In the genomic region with DNA sequence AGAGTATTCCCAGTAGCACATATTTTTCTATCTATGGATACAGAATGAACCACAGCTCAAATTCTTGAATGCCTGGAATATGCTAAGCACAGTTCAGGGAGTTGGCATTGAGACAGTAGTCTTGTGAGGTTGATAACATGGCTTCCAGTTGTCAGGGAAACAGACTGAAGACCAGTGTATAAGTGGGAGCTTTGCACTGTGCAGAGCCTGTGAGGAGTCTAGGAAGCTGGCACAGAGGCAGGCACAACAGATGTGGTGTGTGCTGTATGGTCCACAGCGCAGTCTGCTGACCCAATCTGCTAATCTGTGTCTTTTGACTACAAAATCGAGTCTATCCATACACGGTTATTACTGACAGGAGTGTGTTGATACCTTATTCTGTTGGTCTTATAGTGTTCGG, we compare ENCODE assay signal across 23 mouse cellular contexts. TPM values are rescaled to one million over a fixed set of nuclear protein-coding genes. Genes with fewer than 3 reads are reported as not detected.
DNase-seq lines count a peak whose midpoint lies in the region; ATAC-seq and TF ChIP-seq lines count a peak whose summit lies in the region.
"Had no signal": no experiment of that assay in that cellular context is flagged by ENCODE, and none has a peak within 500 bp of the region (broad histone marks: within the 10 kb centered on the region; RNA-seq: fewer than 3 reads in every experiment).

No protein-coding gene starts in this region.

- no peak for TF ChIP-seq POLR2A in brain, embryonic 14.5 days (IDR thresholded peaks at IDR 0.05; ENCODE audit: borderline replicate concordance, extremely low read depth, insufficient read depth, insufficient read length, poor library complexity, severe bottlenecking)

- no peaks in the 10 kb centered on the region for H3K9me3 ChIP-seq in embryonic facial prominence, embryonic 14.5 days (ENCODE audit: control insufficient read depth, low read length)
- H3K9me3 ChIP-seq in embryonic facial prominence, embryonic 10.5 days = no peaks in the 10 kb centered on the region
- no peaks in the 10 kb centered on the region for H3K9me3 ChIP-seq in hindbrain, postnatal 0 days (ENCODE audit: low read length)
- no peaks in the 10 kb centered on the region for H3K9me3 ChIP-seq in hindbrain, embryonic 16.5 days (ENCODE audit: control insufficient read depth, low read length)
- no peaks in the 10 kb centered on the region for H3K9me3 ChIP-seq in midbrain, embryonic 14.5 days (ENCODE audit: control insufficient read depth, low read length)
- no peaks in the 10 kb centered on the region for H3K9me3 ChIP-seq in midbrain, embryonic 13.5 days
- H3K9me3 ChIP-seq: embryonic facial prominence, embryonic 12.5 days; heart, embryonic 15.5 days; hindbrain, embryonic 13.5 days had no signal

- H3K4me1 ChIP-seq in embryonic facial prominence, embryonic 14.5 days (ENCODE audit: control insufficient read depth, insufficient read depth, low read length) = no peaks in the 10 kb centered on the region
- no peaks in the 10 kb centered on the region for H3K4me1 ChIP-seq in embryonic facial prominence, embryonic 10.5 days
- no peaks in the 10 kb centered on the region for H3K4me1 ChIP-seq in hindbrain, postnatal 0 days (ENCODE audit: insufficient read depth, low read length)
- H3K4me1 ChIP-seq in hindbrain, embryonic 16.5 days (ENCODE audit: control insufficient read depth, insufficient read depth, low read depth, low read length) = no peaks in the 10 kb centered on the region
- no peaks in the 10 kb centered on the region for H3K4me1 ChIP-seq in midbrain, embryonic 14.5 days (ENCODE audit: control insufficient read depth, insufficient read depth, low read length)
- H3K4me1 ChIP-seq in midbrain, embryonic 13.5 days (replicated peaks) = no peaks in the 10 kb centered on the region
- H3K4me1 ChIP-seq: embryonic facial prominence, embryonic 12.5 days; hindbrain, embryonic 13.5 days had no signal

- no peak overlapping the region for H3K4me3 ChIP-seq in embryonic facial prominence, embryonic 14.5 days (ENCODE audit: low read depth, low read length)
- H3K4me3 ChIP-seq in embryonic facial prominence, embryonic 10.5 days = no peak overlapping the region
- no peak overlapping the region for H3K4me3 ChIP-seq in hindbrain, postnatal 0 days (ENCODE audit: low read length)
- H3K4me3 ChIP-seq in hindbrain, embryonic 16.5 days (ENCODE audit: low read length) = no peak overlapping the region
- H3K4me3 ChIP-seq in midbrain, embryonic 14.5 days (replicated peaks; ENCODE audit: low read depth, low read length) = no peak overlapping the region
- no peak overlapping the region for H3K4me3 ChIP-seq in midbrain, embryonic 13.5 days (replicated peaks)
- H3K4me3 ChIP-seq: embryonic facial prominence, embryonic 12.5 days; heart, adult 2 months; heart, embryonic 15.5 days; hindbrain, embryonic 13.5 days had no signal

- no peak overlapping the region for H3K9ac ChIP-seq in embryonic facial prominence, embryonic 14.5 days (ENCODE audit: low read depth, low read length)
- no peak overlapping the region for H3K9ac ChIP-seq in hindbrain, postnatal 0 days (replicated peaks; ENCODE audit: low read length)
- H3K9ac ChIP-seq in hindbrain, embryonic 16.5 days (ENCODE audit: low read depth, low read length) = no peak overlapping the region
- no peak overlapping the region for H3K9ac ChIP-seq in midbrain, embryonic 14.5 days (replicated peaks; ENCODE audit: low read length)
- no peak overlapping the region for H3K9ac ChIP-seq in midbrain, embryonic 13.5 days (replicated peaks)
- H3K9ac ChIP-seq: embryonic facial prominence, embryonic 12.5 days; heart, embryonic 15.5 days; hindbrain, embryonic 13.5 days had no signal

- WGBS in embryonic facial prominence, embryonic 14.5 days = 84% methylated on average over 4 of the region's 4 CpGs
- 93% methylated on average over 4 of the region's 4 CpGs for WGBS in embryonic facial prominence, embryonic 10.5 days
- 66% methylated on average over 4 of the region's 4 CpGs for WGBS in hindbrain, postnatal 0 days
- WGBS in hindbrain, embryonic 16.5 days = 89% methylated on average over 4 of the region's 4 CpGs
- 92% methylated on average over 4 of the region's 4 CpGs for WGBS in midbrain, embryonic 14.5 days
- 93% methylated on average over 4 of the region's 4 CpGs for WGBS in midbrain, embryonic 13.5 days

- DNase-seq in embryonic facial prominence, embryonic 14.5 days (ENCODE audit: low spot score) = peak; percentile 20
- no peak for DNase-seq in embryonic facial prominence, embryonic 10.5 days (ENCODE audit: low spot score)
- DNase-seq in hindbrain, postnatal 0 days (ENCODE audit: low spot score) = peak; percentile 26
- DNase-seq in midbrain, embryonic 14.5 days = peak; percentile 16
- peak; percentile 65 for DNase-seq in brain, embryonic 14.5 days (ENCODE audit: low read depth)
- DNase-seq: adrenal gland, postnatal 10 days; cerebellum, adult 18-20 months; cerebellum, postnatal 14 days; embryo, embryonic 11 days; gastrocnemius, postnatal 10 days; heart, adult 2 months; heart, postnatal 14 days had no signal

- ATAC-seq in embryonic facial prominence, embryonic 14.5 days (ENCODE audit: low read depth) = no peak
- ATAC-seq in hindbrain, postnatal 0 days = no peak
- no peak for ATAC-seq in hindbrain, embryonic 16.5 days
- ATAC-seq in midbrain, embryonic 14.5 days (ENCODE audit: low FRiP score, low TSS enrichment) = no peak
- no peak for ATAC-seq in midbrain, embryonic 13.5 days
- ATAC-seq in megakaryocyte-erythroid progenitor cell, adult 5-6 weeks (replicated peaks; ENCODE audit: low FRiP score, low TSS enrichment, poor library complexity, severe bottlenecking) = no peak
- ATAC-seq: intestine, embryonic 16.5 days had no signal

- no peaks in the 10 kb centered on the region for H3K36me3 ChIP-seq in embryonic facial prominence, embryonic 14.5 days (ENCODE audit: control insufficient read depth, insufficient read depth, low read length)
- H3K36me3 ChIP-seq in embryonic facial prominence, embryonic 10.5 days (replicated peaks) = no peaks in the 10 kb centered on the region
- H3K36me3 ChIP-seq in hindbrain, postnatal 0 days (ENCODE audit: insufficient read depth, low read length) = no peaks in the 10 kb centered on the region
- H3K36me3 ChIP-seq in hindbrain, embryonic 16.5 days (ENCODE audit: control insufficient read depth, insufficient read depth, low read length) = no peaks in the 10 kb centered on the region
- no peaks in the 10 kb centered on the region for H3K36me3 ChIP-seq in midbrain, embryonic 14.5 days (ENCODE audit: control insufficient read depth, insufficient read depth, low read length)
- no peaks in the 10 kb centered on the region for H3K36me3 ChIP-seq in midbrain, embryonic 13.5 days
- H3K36me3 ChIP-seq: embryonic facial prominence, embryonic 12.5 days; heart, embryonic 15.5 days; hindbrain, embryonic 13.5 days had no signal

- H3K4me2 ChIP-seq in embryonic facial prominence, embryonic 14.5 days (ENCODE audit: low read depth, low read length) = no peak overlapping the region
- H3K4me2 ChIP-seq in hindbrain, postnatal 0 days (ENCODE audit: low read depth, low read length) = no peak overlapping the region
- H3K4me2 ChIP-seq in hindbrain, embryonic 16.5 days (ENCODE audit: low read length) = no peak overlapping the region
- no peak overlapping the region for H3K4me2 ChIP-seq in midbrain, embryonic 14.5 days (ENCODE audit: low read length)
- no peak overlapping the region for H3K4me2 ChIP-seq in midbrain, embryonic 13.5 days (replicated peaks)
- H3K4me2 ChIP-seq: embryonic facial prominence, embryonic 12.5 days; heart, embryonic 11.5 days; heart, embryonic 15.5 days; hindbrain, embryonic 13.5 days had no signal

- no peak for TF ChIP-seq CTCF in hindbrain, postnatal 0 days (IDR thresholded peaks at IDR 0.05; ENCODE audit: low read depth)
- TF ChIP-seq CTCF in brain, embryonic 14.5 days (IDR thresholded peaks at IDR 0.05; ENCODE audit: borderline replicate concordance, extremely low read depth, insufficient read depth, insufficient read length) = no peak

- H3K27ac ChIP-seq in embryonic facial prominence, embryonic 14.5 days (replicated peaks; ENCODE audit: low read depth, low read length) = no peak overlapping the region
- no peak overlapping the region for H3K27ac ChIP-seq in embryonic facial prominence, embryonic 10.5 days (replicated peaks)
- H3K27ac ChIP-seq in hindbrain, postnatal 0 days = no peak overlapping the region
- no peak overlapping the region for H3K27ac ChIP-seq in hindbrain, embryonic 16.5 days (ENCODE audit: low read depth, low read length)
- H3K27ac ChIP-seq in midbrain, embryonic 14.5 days (replicated peaks; ENCODE audit: low read depth, low read length) = no peak overlapping the region
- no peak overlapping the region for H3K27ac ChIP-seq in midbrain, embryonic 13.5 days
- H3K27ac ChIP-seq: embryonic facial prominence, embryonic 12.5 days; heart, adult 2 months; heart, embryonic 15.5 days; hindbrain, embryonic 13.5 days had no signal

- H3K27me3 ChIP-seq in embryonic facial prominence, embryonic 14.5 days (replicated peaks; ENCODE audit: control insufficient read depth, insufficient read depth, low read length) = no peaks in the 10 kb centered on the region
- H3K27me3 ChIP-seq in embryonic facial prominence, embryonic 10.5 days (replicated peaks; ENCODE audit: low read depth, poor library complexity, severe bottlenecking) = no peaks in the 10 kb centered on the region
- no peaks in the 10 kb centered on the region for H3K27me3 ChIP-seq in hindbrain, postnatal 0 days (ENCODE audit: insufficient read depth, low read length)
- no peaks in the 10 kb centered on the region for H3K27me3 ChIP-seq in hindbrain, embryonic 16.5 days (replicated peaks; ENCODE audit: control insufficient read depth, insufficient read depth, low read length)
- no peaks in the 10 kb centered on the region for H3K27me3 ChIP-seq in midbrain, embryonic 14.5 days (ENCODE audit: control insufficient read depth, insufficient read depth, low read length)
- H3K27me3 ChIP-seq in midbrain, embryonic 13.5 days = no peaks in the 10 kb centered on the region
- H3K27me3 ChIP-seq: embryonic facial prominence, embryonic 12.5 days; heart, embryonic 15.5 days; hindbrain, embryonic 13.5 days had no signal

RNA-seq across cellular contexts. Expression of a gene that starts 46.8 kb away (rescaled TPM):
- polyA plus RNA-seq in embryonic facial prominence, embryonic 14.5 days (2014; fragmentation: Nextera tagmentation; extraction: Ambion mirVana) = 0.22 and 0.24 TPM in 2 replicates
- polyA plus RNA-seq in embryonic facial prominence, embryonic 10.5 days (2016; fragmentation: Nextera tagmentation; extraction: Ambion mirVana) = 0.06 and 0.15 TPM in 2 replicates
- 1.2 and 2.1 TPM in 2 replicates for total RNA-seq in hindbrain, postnatal 0 days (2014; rRNA removed)
- 1.2 TPM in 2 replicates for polyA plus RNA-seq in hindbrain, postnatal 0 days (2015; fragmentation: Nextera tagmentation; extraction: Ambion mirVana)
- 2.1 and 2.4 TPM in 2 replicates for polyA plus RNA-seq in hindbrain, embryonic 16.5 days (2015; fragmentation: Nextera tagmentation; extraction: Ambion mirVana)
- polyA plus RNA-seq in midbrain, embryonic 14.5 days (2014; fragmentation: Nextera tagmentation; extraction: Ambion mirVana) = 1.7 and 2.4 TPM in 2 replicates
- polyA plus RNA-seq in midbrain, embryonic 13.5 days (2015; fragmentation: Nextera tagmentation; extraction: Ambion mirVana) = 1.2 and 2.0 TPM in 2 replicates
- polyA plus RNA-seq in brain, embryonic 14.5 days (2012; rRNA removed) = 1.2 and 1.6 TPM in 2 replicates
- not detected in 2 replicates for total RNA-seq in megakaryocyte-erythroid progenitor cell, adult 5-6 weeks (2014; fragmentation: Nextera tagmentation)
- not detected in 2 replicates for total RNA-seq in megakaryocyte-erythroid progenitor cell, adult 5-6 weeks (2017)
- total RNA-seq: hematopoietic stem cell, adult 5-6 weeks; MEL had no signal
- polyA plus RNA-seq: C2C12; heart, embryonic 11.5 days had no signal
